Comparison of ENCODE assay signal across 8 mouse cellular contexts in the genomic region with DNA sequence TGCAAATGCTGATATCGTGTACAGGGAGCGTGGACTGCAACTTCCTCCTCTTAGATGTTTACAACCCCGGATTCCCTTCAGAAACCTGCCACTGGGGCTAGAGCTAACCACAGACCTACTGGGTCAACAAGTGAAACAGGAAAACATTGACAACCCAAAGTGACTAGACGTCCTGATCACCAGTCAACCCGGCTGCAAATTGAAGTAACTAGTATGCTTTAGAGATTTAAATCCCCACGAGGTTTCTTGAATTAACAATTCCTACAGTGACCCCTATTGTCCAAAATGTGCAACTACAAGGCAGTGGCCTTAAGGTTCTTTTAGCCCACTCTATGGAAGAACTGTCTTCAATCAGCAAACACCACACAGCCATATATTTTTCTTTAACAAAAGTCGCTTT. TPM values are rescaled to one million over a fixed set of nuclear protein-coding genes. Genes with fewer than 3 reads are reported as not detected.
DNase-seq lines count a peak whose midpoint lies in the region; ATAC-seq lines count a peak whose summit lies in the region.

No protein-coding gene starts in this region.

- no peak overlapping the region for H3K9ac ChIP-seq in hindbrain, embryonic 13.5 days
- no peak overlapping the region for H3K9ac ChIP-seq in heart, embryonic 15.5 days

- H3K4me1 ChIP-seq in hindbrain, embryonic 10.5 days (replicated peaks): peaks cover 2% of the 10 kb centered on the region; the same call in 1 of the 2 replicates
- H3K4me1 ChIP-seq in hindbrain, embryonic 13.5 days (replicated peaks): no peaks in the 10 kb centered on the region
- 0 out of 2 replicates have a peak, but pooled peaks cover 3% of the 10 kb centered on the region for H3K4me1 ChIP-seq in heart, embryonic 15.5 days (replicated peaks)

- no peaks in the 10 kb centered on the region for H3K27me3 ChIP-seq in hindbrain, embryonic 10.5 days (ENCODE audit: insufficient read depth, poor library complexity, severe bottlenecking)
- H3K27me3 ChIP-seq in hindbrain, embryonic 13.5 days: 0 out of 2 replicates have a peak, but pooled peaks cover 3% of the 10 kb centered on the region
- no peaks in the 10 kb centered on the region for H3K27me3 ChIP-seq in heart, embryonic 15.5 days

- H3K4me2 ChIP-seq in hindbrain, embryonic 13.5 days: no peak overlapping the region
- H3K4me2 ChIP-seq in heart, embryonic 15.5 days: peak overlapping the region; percentile 40

- H3K27ac ChIP-seq in hindbrain, embryonic 10.5 days: no peak overlapping the region
- no peak overlapping the region for H3K27ac ChIP-seq in hindbrain, embryonic 13.5 days
- H3K27ac ChIP-seq in heart, embryonic 15.5 days: no peak overlapping the region

- 0 out of 2 replicates have a peak overlapping the region, but pooled peaks have one; percentile 20 for H3K4me3 ChIP-seq in hindbrain, embryonic 10.5 days
- H3K4me3 ChIP-seq in hindbrain, embryonic 13.5 days: no peak overlapping the region
- H3K4me3 ChIP-seq in heart, embryonic 15.5 days: 0 out of 2 replicates have a peak overlapping the region, but pooled peaks have one; percentile 17

- 29% methylated on average over 7 of the region's 7 CpGs for WGBS in hindbrain, embryonic 10.5 days
- 27% methylated on average over 7 of the region's 7 CpGs for whole genome bisulfite sequencing in hindbrain, embryonic 13.5 days
- 13% methylated on average over 7 of the region's 7 CpGs for WGBS in heart, embryonic 15.5 days

- no peak for ATAC-seq in hindbrain, embryonic 13.5 days (ENCODE audit: low FRiP score)
- no peak for ATAC-seq in heart, embryonic 15.5 days (replicated peaks; ENCODE audit: insufficient number of reproducible peaks, insufficient read depth, low FRiP score, low read depth)
- peak; percentile 89 for ATAC-seq in megakaryocyte progenitor cell, adult 5-6 weeks (replicated peaks; ENCODE audit: poor library complexity)

- DNase-seq in hindbrain, embryonic 10.5 days (ENCODE audit: low spot score): peak; percentile 38
- DNase-seq in ES-CJ7 (ENCODE audit: low read depth, low spot score): peak; percentile 79
- DNase-seq in embryo, embryonic 10.5 days (ENCODE audit: low spot score): peak; percentile 93
- peak; percentile 55 for DNase-seq in layer of hippocampus, adult 9-10 months (ENCODE audit: low spot score)
- peak; percentile 64 for DNase-seq in thymus, postnatal 14 days

- H3K36me3 ChIP-seq in hindbrain, embryonic 10.5 days: no peaks in the 10 kb centered on the region
- H3K36me3 ChIP-seq in hindbrain, embryonic 13.5 days: no peaks in the 10 kb centered on the region
- no peaks in the 10 kb centered on the region for H3K36me3 ChIP-seq in heart, embryonic 15.5 days

- no peaks in the 10 kb centered on the region for H3K9me3 ChIP-seq in hindbrain, embryonic 10.5 days
- no peaks in the 10 kb centered on the region for H3K9me3 ChIP-seq in hindbrain, embryonic 13.5 days
- H3K9me3 ChIP-seq in heart, embryonic 15.5 days (replicated peaks): no peaks in the 10 kb centered on the region

RNA-seq across cellular contexts. Expression of a gene that starts 16.7 kb away (rescaled TPM):
- polyA plus RNA-seq in hindbrain, embryonic 10.5 days (2016; fragmentation: Nextera tagmentation; extraction: Ambion mirVana): 12.8 and 13.9 TPM in 2 replicates
- 15.2 and 15.4 TPM in 2 replicates for polyA plus RNA-seq in hindbrain, embryonic 13.5 days (2015; fragmentation: Nextera tagmentation; extraction: Ambion mirVana)
- polyA plus RNA-seq in heart, embryonic 15.5 days (2015; fragmentation: Nextera tagmentation; extraction: Ambion mirVana): 12.9 and 16.0 TPM in 2 replicates
- 12.5 and 15.8 TPM in 2 replicates for total RNA-seq in megakaryocyte progenitor cell, adult 5-6 weeks (2015)
- 15.1 and 22.1 TPM in 2 replicates for total RNA-seq in megakaryocyte progenitor cell, adult 5-6 weeks (2017)

RNA-seq across cellular contexts. Expression of a gene that starts 25.0 kb away (rescaled TPM):
- polyA plus RNA-seq in hindbrain, embryonic 10.5 days (2016; fragmentation: Nextera tagmentation; extraction: Ambion mirVana): 53.3 and 58.7 TPM in 2 replicates
- 50.9 and 52.4 TPM in 2 replicates for polyA plus RNA-seq in hindbrain, embryonic 13.5 days (2015; fragmentation: Nextera tagmentation; extraction: Ambion mirVana)
- 22.5 and 31.4 TPM in 2 replicates for polyA plus RNA-seq in heart, embryonic 15.5 days (2015; fragmentation: Nextera tagmentation; extraction: Ambion mirVana)
- 52.9 and 63.6 TPM in 2 replicates for total RNA-seq in megakaryocyte progenitor cell, adult 5-6 weeks (2015)
- 33.9 and 48.4 TPM in 2 replicates for total RNA-seq in megakaryocyte progenitor cell, adult 5-6 weeks (2017)

RNA-seq across cellular contexts. Expression of a gene that starts 31.2 kb away (rescaled TPM):
- 0.46 and 0.81 TPM in 2 replicates for polyA plus RNA-seq in hindbrain, embryonic 10.5 days (2016; fragmentation: Nextera tagmentation; extraction: Ambion mirVana)
- polyA plus RNA-seq in hindbrain, embryonic 13.5 days (2015; fragmentation: Nextera tagmentation; extraction: Ambion mirVana): 0.10 and 0.43 TPM in 2 replicates
- 0.74 and 1.1 TPM in 2 replicates for polyA plus RNA-seq in heart, embryonic 15.5 days (2015; fragmentation: Nextera tagmentation; extraction: Ambion mirVana)
- total RNA-seq in megakaryocyte progenitor cell, adult 5-6 weeks (2015): 0.72 and 1.8 TPM in 2 replicates
- total RNA-seq in megakaryocyte progenitor cell, adult 5-6 weeks (2017): 1.0 and 2.0 TPM in 2 replicates

RNA-seq across cellular contexts. Expression of a gene that starts 43.6 kb away (rescaled TPM):
- 38.6 and 44.4 TPM in 2 replicates for polyA plus RNA-seq in hindbrain, embryonic 10.5 days (2016; fragmentation: Nextera tagmentation; extraction: Ambion mirVana)
- polyA plus RNA-seq in hindbrain, embryonic 13.5 days (2015; fragmentation: Nextera tagmentation; extraction: Ambion mirVana): 53.7 and 54.2 TPM in 2 replicates
- polyA plus RNA-seq in heart, embryonic 15.5 days (2015; fragmentation: Nextera tagmentation; extraction: Ambion mirVana): 72.1 and 88.3 TPM in 2 replicates
- 1,143 and 1,246 TPM in 2 replicates for total RNA-seq in megakaryocyte progenitor cell, adult 5-6 weeks (2015)
- 511 and 599 TPM in 2 replicates for total RNA-seq in megakaryocyte progenitor cell, adult 5-6 weeks (2017)

Comparison
In these comparisons a context has a peak if more than half of its experiments do, and no peak if none do; other contexts are left out.
1. DNase-seq: peak in every context shown above with its lines; median percentile 93 in embryo, embryonic 10.5 days; 79 in ES-CJ7; 64 in thymus, postnatal 14 days; 55 in layer of hippocampus, adult 9-10 months; 38 in hindbrain, embryonic 10.5 days.